Mouse (Mus musculus) hindbrain, postnatal 0 days (tissue): ENCODE data around the gene Vmn2r53. TPM values are rescaled to one million over a fixed set of nuclear protein-coding genes. Genes with fewer than 3 reads are reported as not detected.
"Not testable (repeated sequence)": the region's sequence is repeated elsewhere in the genome, so short reads cannot be mapped to it uniquely, and the experiment has no call there.

Experiments used
- ATAC-seq: fragments of 200-750 bp; cut with Nextera tagmentation; 2 replicates; pipeline ENCODE4 v1.8.0; 2017; ENCODE audit warnings: mild to moderate bottlenecking, moderate TSS enrichment, moderate library complexity
- DNase-seq: peaks from one replicate; pipeline ENCODE4 v3.0.0-alpha.2; 2015; ENCODE audit warnings: low spot score
- H3K27ac ChIP-seq: fragments of 300-500 bp; sonication (generic); 2 replicates; pipeline ENCODE4 v1.5.1; 2014; ENCODE audit warnings: mild to moderate bottlenecking
- H3K27me3 ChIP-seq: fragments of 300-500 bp; sonication (generic); 2 replicates; pipeline ENCODE4 v1.6.1; 2014; ENCODE audit warnings: low read length, mixed read lengths; ENCODE audit not compliant: insufficient read depth
- H3K36me3 ChIP-seq: fragments of 300-500 bp; sonication (generic); 2 replicates; pipeline ENCODE4 v1.6.1; 2014; ENCODE audit warnings: low read length, mixed read lengths; ENCODE audit not compliant: insufficient read depth
- H3K4me1 ChIP-seq: fragments of 300-500 bp; sonication (generic); 2 replicates; pipeline ENCODE4 v1.6.1; 2014; ENCODE audit warnings: antibody characterized with exemption, low read length, mixed read lengths; ENCODE audit not compliant: insufficient read depth
- H3K4me2 ChIP-seq: fragments of 300-500 bp; sonication (generic); 2 replicates; pipeline ENCODE4 v1.6.1; 2014; ENCODE audit warnings: low read depth, mild to moderate bottlenecking, low read length, moderate library complexity, mixed read lengths
- H3K4me3 ChIP-seq: fragments of 300-500 bp; sonication (generic); 2 replicates; pipeline ENCODE4 v1.5.1; 2014; ENCODE audit warnings: low read length
- H3K9ac ChIP-seq: fragments of 300-500 bp; sonication (generic); replicated peaks from 2 replicates; pipeline ENCODE4 v1.6.1; 2014; ENCODE audit warnings: mild to moderate bottlenecking, low read length, moderate library complexity, mixed read lengths
- H3K9me3 ChIP-seq: fragments of 300-500 bp; sonication (generic); 2 replicates; pipeline ENCODE4 v1.6.1; 2016; ENCODE audit warnings: low read length, mixed read lengths
- CTCF ChIP-seq: IDR thresholded peaks from 2 replicates; pipeline ENCODE4 v1.5.1; 2016; ENCODE audit warnings: antibody characterized with exemption, control low read depth, low read depth
- WGBS: fragments of 180-500 bp; shearing (Covaris S2); extraction: QIAGEN DNeasy Blood & Tissue Kit; methylation state at CpG from one replicate; pipeline ENCODE4 v1.1.7; 2014; 5-methylcytosine and 5-hydroxymethylcytosine counted together
- polyA plus RNA-seq: library from polyadenylated mRNA; unstranded; fragments of >200 nt; fragmentation: Nextera tagmentation; extraction: Ambion mirVana; gene quantifications from 2 replicates; pipeline ENCODE4 v1.2.1, GENCODE M21; 2015
- total RNA-seq: library from RNA; depleted of rRNA; stranded (reverse); fragments of >200 nt; gene quantifications from 2 replicates; pipeline ENCODE4 v1.2.3, GENCODE M21; 2014; rRNA removed

Vmn2r53 gene
- total RNA-seq (0.04 and 0.05 TPM in 2 replicates), polyA plus RNA-seq (not detected in 2 replicates)

GRCm38 (mm10) chr7:12608688-12609087 is at the start of gene Vmn2r53:
Gene Vmn2r53 (minus strand): TSS chr7:12608788.
- no peak within 1 kb of the TSS for H3K4me2 ChIP-seq
- no peak within 1 kb of the TSS for H3K9ac ChIP-seq
- no peaks in the 10 kb centered on the region for H3K4me1 ChIP-seq
- H3K4me3 ChIP-seq: no peak within 1 kb of the TSS
- H3K9me3 ChIP-seq: peaks cover 7% of the 10 kb centered on the region; the same call in 1 of the 2 replicates
- H3K27ac ChIP-seq: no peak within 1 kb of the TSS
- no peaks in the 10 kb centered on the region for H3K27me3 ChIP-seq
- TF ChIP-seq CTCF: no peak
- ATAC-seq: no peak
- no peaks in the 10 kb centered on the region for H3K36me3 ChIP-seq
- no peak for DNase-seq

GRCm38 (mm10) chr7:12640219-12640618 is 31.6 kb upstream of the Vmn2r53 start, which contains the start of gene Vmn2r54:
Gene Vmn2r54 (minus strand): TSS chr7:12640319.
- H3K9me3 ChIP-seq, H3K27ac ChIP-seq, ATAC-seq, H3K4me1 ChIP-seq, H3K4me2 ChIP-seq, H3K36me3 ChIP-seq, H3K4me3 ChIP-seq, DNase-seq, H3K27me3 ChIP-seq, H3K9ac ChIP-seq: not testable (repeated sequence)
- WGBS: 76% methylated on average over 3 of the region's 4 CpGs

Other genes with a start within 250 kb of the Vmn2r53 start
- gene Vmn1r84, start 239.5 kb downstream of the Vmn2r53 start, total RNA-seq: not detected in 2 replicates
- gene Vmn1r84, start 239.5 kb downstream of the Vmn2r53 start, polyA plus RNA-seq: not detected in 2 replicates
- gene Zfp551, start 186.0 kb downstream of the Vmn2r53 start, total RNA-seq: 4.9 and 7.5 TPM in 2 replicates
- 8.1 and 8.5 TPM in 2 replicates for gene Zfp551, start 186.0 kb downstream of the Vmn2r53 start, polyA plus RNA-seq
- 22.6 and 24.4 TPM in 2 replicates for gene Zfp606, start 130.5 kb downstream of the Vmn2r53 start, total RNA-seq
- 22.9 and 23.3 TPM in 2 replicates for gene Zfp606, start 130.5 kb downstream of the Vmn2r53 start, polyA plus RNA-seq
- gene 2900092C05Rik, start 96.3 kb downstream of the Vmn2r53 start, total RNA-seq: not detected in 2 replicates
- gene 2900092C05Rik, start 96.3 kb downstream of the Vmn2r53 start, polyA plus RNA-seq: not detected in 2 replicates
- not detected in 2 replicates for gene Vmn2r54, start 31.5 kb upstream of the Vmn2r53 start, total RNA-seq
- gene Vmn2r54, start 31.5 kb upstream of the Vmn2r53 start, polyA plus RNA-seq: not detected in 2 replicates
- not detected in 2 replicates for gene Vmn2r55, start 76.2 kb upstream of the Vmn2r53 start, total RNA-seq
- gene Vmn2r55, start 76.2 kb upstream of the Vmn2r53 start, polyA plus RNA-seq: not detected in 2 replicates
- 0.04 and 0.10 TPM in 2 replicates for gene Vmn2r56, start 126.2 kb upstream of the Vmn2r53 start, total RNA-seq
- 0.03 TPM in 1 of 2 replicates, not detected in the other for gene Vmn2r56, start 126.2 kb upstream of the Vmn2r53 start, polyA plus RNA-seq
- 17.3 and 18.1 TPM in 2 replicates for gene Zscan18, start 194.8 kb upstream of the Vmn2r53 start, total RNA-seq
- gene Zscan18, start 194.8 kb upstream of the Vmn2r53 start, polyA plus RNA-seq: 19.6 and 20.0 TPM in 2 replicates
- 10.7 and 14.8 TPM in 2 replicates for gene Zfp329, start 210.1 kb upstream of the Vmn2r53 start, total RNA-seq
- gene Zfp329, start 210.1 kb upstream of the Vmn2r53 start, polyA plus RNA-seq: 17.1 and 17.2 TPM in 2 replicates
- gene Zfp110, start 226.0 kb upstream of the Vmn2r53 start, total RNA-seq: 15.2 and 31.8 TPM in 2 replicates
- gene Zfp110, start 226.0 kb upstream of the Vmn2r53 start, polyA plus RNA-seq: 16.6 and 18.1 TPM in 2 replicates